Mouse (Mus musculus) kidney, adult 8-10 months (tissue): Measurements from ENCODE around the gene Mzf1.

Experiments
- DNase-seq, 2 experiments: peaks; one replicate each; pipeline ENCODE4 v3.0.0; 2022

Mzf1 gene

GRCm38 (mm10) chr7:13001584-13001983 is 53.0 kb downstream of the Mzf1 start:
- no peak for DNase-seq

GRCm38 (mm10) chr7:12998851-12999250 is 55.7 kb downstream of the Mzf1 start, which contains the start of gene Trim28:
Gene Trim28, plus strand, starts transcription at chr7:12999114.
- DNase-seq: no peak

GRCm38 (mm10) chr7:12998053-12998452 is 56.5 kb downstream of the Mzf1 start, which contains the start of gene Slc27a5:
Gene Slc27a5, minus strand, starts transcription at chr7:12998192.
- no peak for DNase-seq

GRCm38 (mm10) chr7:12997230-12997629 is 57.3 kb downstream of the Mzf1 start:
- DNase-seq: no peak

- DNase-seq: no peak
Measured at GRCm38 (mm10) chr7:12995862-12996261, 58.7 kb downstream of the Mzf1 start.

- no peak for DNase-seq
Measured at GRCm38 (mm10) chr7:12993148-12993547, 61.4 kb downstream of the Mzf1 start.
